In the genomic region with DNA sequence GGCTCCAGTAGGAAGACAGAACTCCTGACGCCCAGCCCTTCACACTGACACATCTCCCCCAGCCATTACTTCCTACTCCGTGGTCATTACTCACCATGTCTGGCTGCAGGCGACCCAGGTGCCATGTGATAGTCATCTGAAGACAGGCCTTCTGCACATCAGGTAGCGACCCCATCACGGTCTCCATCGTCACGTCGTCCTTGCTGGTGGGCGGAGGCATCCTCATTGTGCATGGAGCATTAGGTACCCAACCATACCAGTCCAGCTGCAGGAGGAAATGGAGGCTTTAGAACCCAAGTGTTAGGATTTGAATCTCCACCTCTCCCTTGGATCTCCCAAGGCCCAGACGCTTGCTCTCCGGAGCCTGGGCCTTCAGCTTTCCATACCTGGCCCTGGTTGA, we compare ENCODE assay signal across 22 mouse cellular contexts. TPM values are rescaled to one million over a fixed set of nuclear protein-coding genes. Genes with fewer than 3 reads are reported as not detected.
DNase-seq lines count a peak whose midpoint lies in the region; TF ChIP-seq lines count a peak whose summit lies in the region.
"Had no signal": no experiment of that assay in that cellular context is flagged by ENCODE, and none has a peak within 500 bp of the region (broad histone marks: within the 10 kb centered on the region; RNA-seq: fewer than 3 reads in every experiment).

No protein-coding gene starts in this region.

- no peak for TF ChIP-seq CTCF in testis, adult 2 months (IDR thresholded peaks at IDR 0.05; ENCODE audit: control insufficient read depth, insufficient read depth, insufficient replicate concordance, low read depth, low read length)

- H3K27me3 ChIP-seq in testis, adult 2 months (ENCODE audit: control insufficient read depth, insufficient read depth, low read length): no peaks in the 10 kb centered on the region

- peak; percentile 31; the same call in 1 of the 2 replicates for TF ChIP-seq POLR2A in testis, adult 2 months (IDR thresholded peaks at IDR 0.05; ENCODE audit: control insufficient read depth, low read depth, low read length)

- no peaks in the 10 kb centered on the region; the same call in none of the 2 replicates for H3K4me1 ChIP-seq in testis, adult 2 months (ENCODE audit: control insufficient read depth, insufficient read depth, low read length)

- H3K27ac ChIP-seq in testis, adult 2 months (ENCODE audit: control insufficient read depth, insufficient read depth, low read depth, low read length): no peak overlapping the region
- H3K27ac ChIP-seq: forebrain, embryonic 10.5 days; gastrocnemius, adult 2 months; heart, embryonic 13.5 days; hindbrain, embryonic 10.5 days; hindbrain, embryonic 13.5 days had no signal

- H3K36me3 ChIP-seq in testis, adult 2 months (ENCODE audit: control insufficient read depth, insufficient read depth, low read length): no peaks in the 10 kb centered on the region
- H3K36me3 ChIP-seq: forebrain, embryonic 10.5 days; heart, embryonic 13.5 days; hindbrain, embryonic 10.5 days; hindbrain, embryonic 13.5 days had no signal

- H3K4me3 ChIP-seq in testis, adult 2 months (ENCODE audit: control insufficient read depth, low read depth, low read length): no peak overlapping the region
- H3K4me3 ChIP-seq: forebrain, embryonic 10.5 days; gastrocnemius, adult 2 months; heart, embryonic 13.5 days; hindbrain, embryonic 10.5 days; hindbrain, embryonic 13.5 days had no signal

- DNase-seq in cerebellum, adult 11-12 months: peak; percentile 23
- no peak for DNase-seq in cerebellum, postnatal 10 days
- DNase-seq in heart, adult 11 months: peak; percentile 92
- DNase-seq in heart, postnatal 4 days: no peak
- DNase-seq in testis, postnatal 14 days (ENCODE audit: low spot score): no peak
- DNase-seq: adrenal gland, adult 8-10 months; adrenal gland, postnatal 25 days; cerebellum, adult 18-20 months; cerebellum, postnatal 36 days; embryo, embryonic 11 days; forebrain, postnatal 0 days; gastrocnemius, adult 2 months; gastrocnemius, postnatal 14 days; heart, adult 18-20 months; heart, postnatal 14 days; kidney, adult 18-20 months had no signal

RNA-seq across cellular contexts. Expression of a gene that starts 2.9 kb away (rescaled TPM):
- total RNA-seq in heart, postnatal 4 days (2021): 10 to 100 TPM; 95.8 to 96.1 TPM
- polyA plus RNA-seq in testis, adult 2 months (2012; rRNA removed): 112 and 119 TPM in 2 replicates

RNA-seq across cellular contexts. Expression of a gene that starts 3.0 kb away (rescaled TPM):
- 1 to 10 TPM; 2.4 to 2.6 TPM for total RNA-seq in heart, postnatal 4 days (2021)
- 3.4 and 3.7 TPM in 2 replicates for polyA plus RNA-seq in testis, adult 2 months (2012; rRNA removed)

RNA-seq across cellular contexts. Expression of a gene that starts 4.9 kb away (rescaled TPM):
- total RNA-seq in heart, postnatal 4 days (2021): 10 to 100 TPM; 72.3 to 79.4 TPM
- 26.6 and 27.7 TPM in 2 replicates for polyA plus RNA-seq in testis, adult 2 months (2012; rRNA removed)

RNA-seq across cellular contexts. Expression of a gene that starts 12.6 kb away (rescaled TPM):
- 1 to 10 TPM; 2.8 to 3.0 TPM for total RNA-seq in heart, postnatal 4 days (2021)
- 4.2 and 4.8 TPM in 2 replicates for polyA plus RNA-seq in testis, adult 2 months (2012; rRNA removed)
- polyA plus RNA-seq: activated CD4-positive, CD25-positive, alpha-beta regulatory T cell, adult 4 months had no signal

RNA-seq across cellular contexts. Expression of a gene that starts 13.0 kb away (rescaled TPM):
- total RNA-seq in heart, postnatal 4 days (2021): 10 to 100 TPM; 47.0 to 53.6 TPM
- polyA plus RNA-seq in testis, adult 2 months (2012; rRNA removed): 1.9 and 2.3 TPM in 2 replicates

Comparison
In these comparisons a context has a peak if more than half of its experiments do, and no peak if none do; other contexts are left out.
1. DNase-seq: peak in cerebellum, adult 11-12 months (single experiment) and heart, adult 11 months (single experiment); none in cerebellum, postnatal 10 days (0 of 2), heart, postnatal 4 days (single experiment) and testis, postnatal 14 days (single experiment).